Mouse (Mus musculus): ENCODE results near the gene Cdca7.

DNA sequence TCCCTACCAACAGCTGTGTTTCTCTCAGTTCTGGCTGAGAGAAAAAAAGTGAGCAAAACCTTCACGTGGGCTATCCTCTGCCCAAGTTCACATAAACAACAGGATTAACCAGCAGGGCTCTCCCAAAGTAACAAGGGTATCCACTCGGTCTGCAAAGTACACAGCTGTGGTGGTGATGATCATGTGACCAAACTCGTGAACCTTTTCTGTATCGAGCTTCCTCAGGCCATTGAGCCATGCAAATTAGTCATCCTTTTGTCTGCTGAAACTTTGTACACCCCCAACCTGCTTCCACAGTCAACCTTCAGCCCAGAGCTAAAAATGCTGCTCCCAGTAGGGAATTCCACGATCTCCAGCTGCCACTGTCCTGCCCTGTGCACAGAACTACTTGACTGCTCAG lies 29.3 kb upstream of the Cdca7 start:
- no peak for TF ChIP-seq POLR2A (IDR thresholded peaks at IDR 0.05; ENCODE audit: borderline replicate concordance, control insufficient read depth, low read depth, low read length)
- TF ChIP-seq CTCF (IDR thresholded peaks at IDR 0.05; ENCODE audit: control insufficient read depth, insufficient read depth, low read length) = no peak

Data from bone marrow, adult 2 months (tissue).